ENCODE assay signal across 33 mouse cellular contexts in the genomic region with DNA sequence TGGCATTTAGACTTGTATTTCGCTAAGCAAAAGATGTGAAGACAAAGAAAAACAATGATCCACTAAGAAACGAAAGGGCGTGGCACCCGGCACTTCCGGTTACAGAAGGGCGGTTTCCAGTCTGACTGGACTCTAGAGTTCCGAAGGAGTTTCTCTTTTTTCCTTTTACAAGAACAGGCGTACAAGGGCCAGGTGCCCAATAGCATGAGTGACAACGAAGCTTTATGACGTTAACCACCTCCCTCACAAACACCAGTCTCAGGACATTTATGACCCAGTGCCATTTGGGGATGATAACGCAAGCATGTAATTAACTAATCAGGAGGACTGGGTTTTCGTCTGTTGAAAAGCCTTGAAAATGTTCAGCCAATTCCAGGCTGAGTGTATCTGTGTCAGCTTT.
"Had no signal": no experiment of that assay in that cellular context is flagged by ENCODE, and none has a peak within 500 bp of the region (broad histone marks: within the 10 kb centered on the region; RNA-seq: fewer than 3 reads in every experiment).

No protein-coding gene starts in this region.

- H3K9ac ChIP-seq: heart, embryonic 12.5 days; heart, embryonic 13.5 days; heart, embryonic 15.5 days; hindbrain, embryonic 12.5 days; hindbrain, embryonic 13.5 days; hindbrain, embryonic 14.5 days; hindbrain, embryonic 15.5 days; kidney, embryonic 15.5 days had no signal

- H3K4me2 ChIP-seq: heart, embryonic 11.5 days; heart, embryonic 12.5 days; heart, embryonic 13.5 days; heart, embryonic 15.5 days; hindbrain, embryonic 12.5 days; hindbrain, embryonic 13.5 days; hindbrain, embryonic 14.5 days; hindbrain, embryonic 15.5 days; kidney, embryonic 15.5 days had no signal

- H3K27ac ChIP-seq: heart, embryonic 13.5 days; heart, embryonic 15.5 days; hindbrain, embryonic 12.5 days; hindbrain, embryonic 13.5 days; hindbrain, embryonic 14.5 days; hindbrain, embryonic 15.5 days; hindbrain, postnatal 0 days; kidney, embryonic 15.5 days; kidney, postnatal 0 days; layer of hippocampus, adult 2 months; left cerebral cortex, adult 2 months had no signal

- H3K9me3 ChIP-seq: heart, embryonic 10.5 days; heart, embryonic 12.5 days; heart, embryonic 13.5 days; hindbrain, embryonic 10.5 days; hindbrain, embryonic 12.5 days; hindbrain, embryonic 13.5 days; hindbrain, embryonic 15.5 days; kidney, embryonic 15.5 days had no signal

- H3K4me1 ChIP-seq: heart, embryonic 13.5 days; heart, embryonic 15.5 days; hindbrain, embryonic 10.5 days; hindbrain, embryonic 12.5 days; hindbrain, embryonic 13.5 days; hindbrain, embryonic 15.5 days; kidney, embryonic 15.5 days had no signal

- H3K4me3 ChIP-seq: heart, embryonic 10.5 days; heart, embryonic 12.5 days; heart, embryonic 13.5 days; heart, embryonic 15.5 days; hindbrain, embryonic 10.5 days; hindbrain, embryonic 12.5 days; hindbrain, embryonic 13.5 days; hindbrain, embryonic 15.5 days; kidney, embryonic 15.5 days; layer of hippocampus, adult 2 months; left cerebral cortex, adult 2 months had no signal

- ATAC-seq: hindbrain, embryonic 16.5 days; hindbrain, postnatal 0 days; inflammation-experienced regulatory T-cells, adult 6 months had no signal

- H3K36me3 ChIP-seq: heart, embryonic 10.5 days; heart, embryonic 12.5 days; heart, embryonic 13.5 days; heart, embryonic 15.5 days; hindbrain, embryonic 10.5 days; hindbrain, embryonic 12.5 days; hindbrain, embryonic 13.5 days; hindbrain, embryonic 15.5 days; kidney, embryonic 15.5 days had no signal

- DNase-seq: heart, postnatal 10 days; heart, postnatal 14 days; heart, postnatal 36 days; heart, postnatal 4 days; kidney, adult 11 months; kidney, adult 18-20 months; kidney, adult 2 months; kidney, adult 8-10 months; kidney, adult 9 months; kidney, postnatal 10 days; kidney, postnatal 14 days; kidney, postnatal 25 days; kidney, postnatal 36 days; kidney, postnatal 4 days; layer of hippocampus, adult 9-11 months; layer of hippocampus, postnatal 36 days had no signal

- H3K27me3 ChIP-seq: heart, embryonic 12.5 days; heart, embryonic 13.5 days; heart, embryonic 15.5 days; hindbrain, embryonic 12.5 days; hindbrain, embryonic 13.5 days; hindbrain, embryonic 15.5 days; kidney, embryonic 15.5 days had no signal
